Mouse (Mus musculus): ENCODE data around the gene Lsm10. TPM values are rescaled to one million over a fixed set of nuclear protein-coding genes. Genes with fewer than 3 reads are reported as not detected.

Gene Lsm10
- polyA plus RNA-seq, 1 experiment from 2014 or later, result 50.1 TPM

- Histone ChIP-seq H3K36me3 (peaks cover 66% of the 10 kb centered on the region), H3K4me2 (no peak overlapping the region), H3K9me3 (no peaks in the 10 kb centered on the region), H3K27me3 (no peaks in the 10 kb centered on the region), H3K4me1 (peaks cover 34% of the 10 kb centered on the region), H3K4me3 (no peak overlapping the region), H3K27ac (peak overlapping the region; percentile 77), H3K9ac (no peak overlapping the region)
- 43% methylated on average over 10 of the region's 10 CpGs for WGBS
- ATAC-seq (ENCODE audit: insufficient number of reproducible peaks, low FRiP score, low TSS enrichment, low read depth), result no peak
Measured at GRCm38 (mm10) chr4:126131290-126132121, 35.1 kb downstream of the Lsm10 start.

GRCm38 (mm10) chr4:126132636-126133264 is 36.3 kb downstream of the Lsm10 start:
- Histone ChIP-seq H3K4me1 (peaks cover 34% of the 10 kb centered on the region), H3K36me3 (peaks cover 67% of the 10 kb centered on the region), H3K4me3 (no peak overlapping the region), H3K4me2 (no peak overlapping the region), H3K27ac (peak overlapping the region; percentile 77), H3K9me3 (no peaks in the 10 kb centered on the region), H3K9ac (no peak overlapping the region), H3K27me3 (no peaks in the 10 kb centered on the region)
- 66% methylated on average over 6 of the region's 6 CpGs for WGBS
- ATAC-seq (ENCODE audit: insufficient number of reproducible peaks, low FRiP score, low TSS enrichment, low read depth), result no peak

GRCm38 (mm10) chr4:126134236-126134635 is 37.8 kb downstream of the Lsm10 start:
- Histone ChIP-seq H3K9me3 (no peaks in the 10 kb centered on the region), H3K27me3 (no peaks in the 10 kb centered on the region), H3K4me2 (no peak overlapping the region), H3K4me3 (no peak overlapping the region), H3K36me3 (peaks cover 67% of the 10 kb centered on the region), H3K4me1 (peaks cover 34% of the 10 kb centered on the region), H3K9ac (no peak overlapping the region), H3K27ac (no peak overlapping the region)
- no peak for ATAC-seq (ENCODE audit: insufficient number of reproducible peaks, low FRiP score, low TSS enrichment, low read depth)
- WGBS, result 92% methylated on average over 4 of the region's 4 CpGs

DNA sequence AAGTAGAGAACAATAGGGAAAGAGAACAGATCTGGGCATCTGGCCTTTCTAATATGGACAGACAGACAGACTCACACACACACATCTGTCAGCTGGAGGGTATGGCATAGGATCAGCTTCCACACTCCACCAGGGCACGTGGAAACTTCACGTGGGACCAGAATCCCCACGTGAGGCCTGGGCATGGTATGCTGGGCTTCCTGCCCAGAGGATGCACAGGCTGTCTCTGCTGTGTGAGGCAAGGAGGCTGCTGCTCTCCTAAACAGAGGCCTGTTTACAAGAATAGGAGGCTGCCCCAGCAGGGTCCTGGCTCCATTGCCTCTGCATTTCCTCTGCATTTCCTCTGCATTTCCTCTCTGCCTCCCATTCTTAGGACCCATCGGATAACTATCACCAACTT is 38.2 kb downstream of the Lsm10 start:
- ATAC-seq (ENCODE audit: insufficient number of reproducible peaks, low FRiP score, low TSS enrichment, low read depth), result no peak
- Histone ChIP-seq H3K27ac (no peak overlapping the region; the same call in 1 of the 2 replicates), H3K36me3 (peaks cover 67% of the 10 kb centered on the region), H3K9me3 (no peaks in the 10 kb centered on the region), H3K27me3 (no peaks in the 10 kb centered on the region), H3K4me2 (no peak overlapping the region), H3K4me3 (no peak overlapping the region), H3K9ac (no peak overlapping the region), H3K4me1 (peaks cover 34% of the 10 kb centered on the region)
- WGBS, result 76% methylated on average over 4 of the region's 4 CpGs

- H3K9ac ChIP-seq, result no peak overlapping the region
- H3K4me1 ChIP-seq, result peaks cover 7% of the 10 kb centered on the region
- 78% methylated on average over 4 of the region's 4 CpGs for WGBS
- H3K9me3 ChIP-seq, result no peaks in the 10 kb centered on the region
- H3K27me3 ChIP-seq, result no peaks in the 10 kb centered on the region
- no peak overlapping the region for H3K4me3 ChIP-seq
- H3K27ac ChIP-seq, result no peak overlapping the region
- H3K4me2 ChIP-seq, result no peak overlapping the region
- peaks cover 63% of the 10 kb centered on the region for H3K36me3 ChIP-seq
- ATAC-seq (ENCODE audit: insufficient number of reproducible peaks, low FRiP score, low TSS enrichment, low read depth), result no peak
Measured at GRCm38 (mm10) chr4:126137773-126138172, 41.4 kb downstream of the Lsm10 start.

DNA sequence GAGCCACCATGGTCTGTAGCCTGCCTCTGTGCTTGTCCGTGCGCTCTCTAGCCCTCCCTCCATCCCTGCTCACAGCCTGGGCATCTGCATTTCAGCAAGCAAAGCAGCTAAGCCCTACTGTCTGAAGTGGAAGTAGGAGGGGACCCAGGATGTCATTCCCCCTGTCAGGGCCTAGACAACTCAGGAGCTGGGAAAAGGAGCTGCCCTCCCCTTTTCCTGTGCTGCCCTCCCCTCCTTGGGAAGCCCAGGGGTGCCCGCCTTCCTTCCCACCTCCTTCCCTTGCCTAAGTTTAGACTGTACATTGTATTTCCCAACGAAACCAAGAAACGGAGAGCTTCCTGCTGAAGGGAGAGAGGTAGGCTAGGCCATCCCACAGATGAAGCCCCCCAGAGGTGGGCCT is 44.6 kb downstream of the Lsm10 start:
- H3K36me3 ChIP-seq, result peaks cover 40% of the 10 kb centered on the region
- no peaks in the 10 kb centered on the region for H3K4me1 ChIP-seq
- no peak for ATAC-seq (ENCODE audit: insufficient number of reproducible peaks, low FRiP score, low TSS enrichment, low read depth)
- H3K9ac ChIP-seq, result no peak overlapping the region
- 77% methylated on average over 5 of the region's 5 CpGs for WGBS
- peak overlapping the region; percentile 17; the same call in 1 of the 2 replicates for H3K27ac ChIP-seq
- no peaks in the 10 kb centered on the region for H3K9me3 ChIP-seq
- no peak overlapping the region for H3K4me2 ChIP-seq
- no peak overlapping the region for H3K4me3 ChIP-seq
- H3K27me3 ChIP-seq, result no peaks in the 10 kb centered on the region

DNA sequence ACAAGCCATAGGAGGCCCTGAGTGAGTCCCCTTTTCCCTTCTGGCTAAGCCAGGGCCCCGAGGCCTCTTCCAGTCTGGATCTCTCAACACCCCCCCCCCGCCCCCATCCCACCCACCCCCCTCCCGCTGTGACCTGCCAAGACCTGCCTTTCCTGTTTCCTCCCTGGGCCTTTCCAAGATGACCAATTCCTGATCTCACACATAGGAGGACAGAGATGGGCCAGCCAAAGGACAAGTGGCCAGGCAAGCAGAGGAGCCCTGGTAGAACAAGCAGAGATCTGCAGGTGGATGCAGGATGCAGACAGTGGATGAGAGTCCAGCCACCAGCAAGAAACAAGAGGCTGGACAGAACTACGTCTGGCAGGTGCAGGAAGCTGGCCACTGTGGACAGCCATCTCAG is 49.0 kb downstream of the Lsm10 start:
- Histone ChIP-seq H3K27ac (no peak overlapping the region), H3K4me3 (no peak overlapping the region), H3K4me2 (no peak overlapping the region), H3K4me1 (peaks cover 35% of the 10 kb centered on the region), H3K9me3 (no peaks in the 10 kb centered on the region), H3K9ac (no peak overlapping the region), H3K36me3 (0 out of 2 replicates have a peak, but pooled peaks cover 5% of the 10 kb centered on the region), H3K27me3 (no peaks in the 10 kb centered on the region)
- WGBS, result 39% methylated on average over 3 of the region's 4 CpGs
- ATAC-seq (ENCODE audit: insufficient number of reproducible peaks, low FRiP score, low TSS enrichment, low read depth), result no peak

GRCm38 (mm10) chr4:126146974-126147532 is 50.6 kb downstream of the Lsm10 start:
- no peak for ATAC-seq (ENCODE audit: insufficient number of reproducible peaks, low FRiP score, low TSS enrichment, low read depth)
- Histone ChIP-seq H3K36me3 (peaks cover 9% of the 10 kb centered on the region), H3K4me2 (peak overlapping the region; percentile 88), H3K9ac (no peak overlapping the region), H3K4me3 (peak overlapping the region; percentile 75), H3K4me1 (peaks cover 51% of the 10 kb centered on the region), H3K27ac (peak overlapping the region; percentile 93), H3K27me3 (no peaks in the 10 kb centered on the region), H3K9me3 (no peaks in the 10 kb centered on the region)
- 25% methylated on average over 9 of the region's 9 CpGs for WGBS

DNA sequence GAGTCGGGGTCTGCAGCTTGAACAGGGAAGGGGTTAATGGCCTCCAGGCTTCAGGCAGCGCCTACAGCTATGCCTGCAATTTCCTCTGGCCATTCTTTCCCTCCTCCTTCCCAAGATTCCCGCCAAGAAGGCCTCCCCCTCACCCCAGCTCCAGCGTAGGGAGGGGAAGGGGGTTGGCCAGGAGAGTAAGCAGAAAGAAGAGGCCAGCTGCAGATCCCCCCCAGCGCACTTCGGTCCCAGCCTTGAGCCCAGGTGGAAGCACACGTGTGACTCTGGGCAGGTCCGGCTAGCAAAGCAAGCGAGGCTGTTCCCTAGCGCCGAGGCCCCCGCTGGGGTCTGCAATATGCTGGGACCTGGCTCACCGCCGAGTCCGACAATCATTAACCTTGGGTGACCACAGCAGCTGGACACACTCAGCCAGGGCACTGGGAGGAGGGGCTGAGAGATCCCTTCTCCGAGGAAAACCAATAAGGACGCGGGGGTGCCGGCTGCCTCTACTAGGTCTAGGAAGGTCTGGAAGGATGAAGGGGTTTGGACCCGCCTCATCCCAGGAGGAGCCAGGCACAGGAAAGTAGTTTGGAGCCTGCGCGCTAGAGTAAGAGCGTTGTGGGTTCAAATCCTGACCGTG is 51.2 kb downstream of the Lsm10 start, which contains the start of gene Eva1b:
Eva1b (plus strand) TSS at position 212 of the 628 bp plus-strand sequence.
- H3K36me3 ChIP-seq, result peaks cover 15% of the 10 kb centered on the region
- H3K9ac ChIP-seq, result peak within 1 kb of the TSS; percentile 68
- peak; percentile 30; the same call in 1 of the 2 replicates for ATAC-seq (ENCODE audit: insufficient number of reproducible peaks, low FRiP score, low TSS enrichment, low read depth)
- no peaks in the 10 kb centered on the region for H3K27me3 ChIP-seq
- peak within 1 kb of the TSS; percentile 88 for H3K4me2 ChIP-seq
- peak within 1 kb of the TSS; percentile 93 for H3K27ac ChIP-seq
- peaks cover 55% of the 10 kb centered on the region for H3K4me1 ChIP-seq
- H3K4me3 ChIP-seq, result peak within 1 kb of the TSS; percentile 75
- no peaks in the 10 kb centered on the region for H3K9me3 ChIP-seq
- WGBS, result 1% methylated on average over 24 of the region's 24 CpGs
